Mouse (Mus musculus) kidney, embryonic 16.5 days (tissue): Measurements from ENCODE around the gene Dedd. TPM values are rescaled to one million over a fixed set of nuclear protein-coding genes. Genes with fewer than 3 reads are reported as not detected.

Experiments
- polyA plus RNA-seq: library from polyadenylated mRNA; unstranded; fragments of >200 nt; fragmentation: Nextera tagmentation; extraction: Ambion mirVana; gene quantifications from 2 replicates; pipeline ENCODE4 v1.2.1, GENCODE M21; 2015

Dedd gene
- polyA plus RNA-seq, 1 experiment from 2014 or later = 57.0 TPM

Other genes starting within 250 kb of the Dedd start
- gene Cfap126, start 215.2 kb upstream of the Dedd start, polyA plus RNA-seq = 2.9 and 3.0 TPM in 2 replicates
- 340 TPM in 2 replicates for gene Sdhc, start 178.5 kb upstream of the Dedd start, polyA plus RNA-seq
- 0.57 and 0.68 TPM in 2 replicates for gene Mpz, start 178.4 kb upstream of the Dedd start, polyA plus RNA-seq
- gene Pcp4l1, start 132.9 kb upstream of the Dedd start, polyA plus RNA-seq = 3.7 and 5.1 TPM in 2 replicates
- 0.67 and 0.89 TPM in 2 replicates for gene Nr1i3, start 115.2 kb upstream of the Dedd start, polyA plus RNA-seq
- 40.6 and 44.1 TPM in 2 replicates for gene Tomm40l, start 106.6 kb upstream of the Dedd start, polyA plus RNA-seq
- gene Apoa2, start 104.1 kb upstream of the Dedd start, polyA plus RNA-seq = 22.4 and 32.2 TPM in 2 replicates
- gene Fcer1g, start 94.8 kb upstream of the Dedd start, polyA plus RNA-seq = 35.0 and 37.2 TPM in 2 replicates
- gene Adamts4, start 78.7 kb upstream of the Dedd start, polyA plus RNA-seq = 13.4 and 15.2 TPM in 2 replicates
- 311 and 368 TPM in 2 replicates for gene Ndufs2, start 77.8 kb upstream of the Dedd start, polyA plus RNA-seq
- 92.2 and 99.1 TPM in 2 replicates for gene B4galt3, start 58.8 kb upstream of the Dedd start, polyA plus RNA-seq
- gene Ppox, start 48.0 kb upstream of the Dedd start, polyA plus RNA-seq = 69.2 and 77.2 TPM in 2 replicates
- 101 and 103 TPM in 2 replicates for gene Usp21, start 41.2 kb upstream of the Dedd start, polyA plus RNA-seq
- gene Ufc1, start 34.1 kb upstream of the Dedd start, polyA plus RNA-seq = 102 and 111 TPM in 2 replicates
- gene Nit1, start 16.5 kb downstream of the Dedd start, polyA plus RNA-seq = 60.6 and 63.3 TPM in 2 replicates
- 99.2 and 103 TPM in 2 replicates for gene Pfdn2, start 16.5 kb downstream of the Dedd start, polyA plus RNA-seq
- gene Klhdc9, start 31.7 kb downstream of the Dedd start, polyA plus RNA-seq = 4.2 and 4.3 TPM in 2 replicates
- gene Nectin4, start 41.0 kb downstream of the Dedd start, polyA plus RNA-seq = 4.7 and 4.8 TPM in 2 replicates
- gene Arhgap30, start 59.8 kb downstream of the Dedd start, polyA plus RNA-seq = 1.1 and 1.6 TPM in 2 replicates
- 84.8 and 90.9 TPM in 2 replicates for gene Usf1, start 82.2 kb downstream of the Dedd start, polyA plus RNA-seq
- gene Tstd1, start 89.7 kb downstream of the Dedd start, polyA plus RNA-seq = 6.6 and 7.0 TPM in 2 replicates
- gene F11r, start 108.4 kb downstream of the Dedd start, polyA plus RNA-seq = 156 and 167 TPM in 2 replicates
- gene Alyref2, start 174.3 kb downstream of the Dedd start, polyA plus RNA-seq = 13.0 and 13.4 TPM in 2 replicates
- gene Itln1, start 206.1 kb downstream of the Dedd start, polyA plus RNA-seq = not detected in 2 replicates
- 0.07 and 0.08 TPM in 2 replicates for gene Cd244a, start 230.0 kb downstream of the Dedd start, polyA plus RNA-seq